In genomic region chr6:29500810-29501209, GRCm38 (mm10) we compare ENCODE assay signal across 29 mouse cellular contexts. TPM values are rescaled to one million over a fixed set of nuclear protein-coding genes. Genes with fewer than 3 reads are reported as not detected.
"Had no signal": no experiment of that assay in that cellular context is flagged by ENCODE, and none has a peak within 500 bp of the region (broad histone marks: within the 10 kb centered on the region; RNA-seq: fewer than 3 reads in every experiment).

No protein-coding gene starts in this region.

- H3K36me3 ChIP-seq: hindbrain, embryonic 12.5 days; intestine, embryonic 15.5 days had no signal

- ATAC-seq: hindbrain, embryonic 16.5 days; inflammation-experienced regulatory T-cells, adult 6 months; intestine, embryonic 15.5 days had no signal

- H3K9ac ChIP-seq: heart, embryonic 12.5 days; hindbrain, embryonic 12.5 days; hindbrain, embryonic 14.5 days; intestine, embryonic 15.5 days; limb, embryonic 12.5 days had no signal

- H3K4me2 ChIP-seq: heart, embryonic 12.5 days; hindbrain, embryonic 12.5 days; hindbrain, embryonic 14.5 days; intestine, embryonic 15.5 days; limb, embryonic 12.5 days had no signal

- H3K27ac ChIP-seq: hindbrain, embryonic 10.5 days; hindbrain, embryonic 12.5 days; hindbrain, embryonic 14.5 days; intestine, embryonic 15.5 days; layer of hippocampus, adult 2 months; left cerebral cortex, adult 2 months; limb, embryonic 10.5 days; limb, embryonic 12.5 days had no signal

- H3K4me1 ChIP-seq: intestine, embryonic 15.5 days had no signal

- DNase-seq: gastrocnemius, postnatal 14 days; gastrocnemius, postnatal 36 days; heart, postnatal 10 days; heart, postnatal 4 days; kidney, adult 11 months; kidney, postnatal 10 days; kidney, postnatal 25 days; kidney, postnatal 4 days had no signal

- H3K9me3 ChIP-seq: heart, embryonic 10.5 days; heart, embryonic 12.5 days; hindbrain, embryonic 10.5 days; hindbrain, embryonic 12.5 days; intestine, embryonic 15.5 days; limb, embryonic 10.5 days; limb, embryonic 12.5 days had no signal

- H3K4me3 ChIP-seq: heart, embryonic 10.5 days; heart, embryonic 12.5 days; hindbrain, embryonic 10.5 days; hindbrain, embryonic 12.5 days; intestine, embryonic 15.5 days; layer of hippocampus, adult 2 months; left cerebral cortex, adult 2 months; limb, embryonic 10.5 days; limb, embryonic 12.5 days had no signal

RNA-seq across cellular contexts. Expression of gene Atp6v1fnb, which starts 29.6 kb away (rescaled TPM):
- total RNA-seq: gastrocnemius, adult 8-10 months; gastrocnemius, postnatal 14 days; gastrocnemius, postnatal 36 days; heart, adult 8-10 months; heart, postnatal 10 days; heart, postnatal 25 days; heart, postnatal 4 days; layer of hippocampus, postnatal 10 days; liver, adult 2 months had no signal
- polyA plus RNA-seq: gonadal fat pad, adult 2 months; heart, embryonic 10.5 days; heart, embryonic 12.5 days; heart, embryonic 14.5 days; heart, embryonic 16.5 days; hindbrain, embryonic 10.5 days; hindbrain, embryonic 12.5 days; hindbrain, embryonic 14.5 days; hindbrain, embryonic 16.5 days; inflammation-experienced regulatory T-cells, adult 6 months; limb, embryonic 14.5 days; liver, adult 2 months had no signal
